Mouse (Mus musculus): ENCODE measurements around the gene Lrrk1. TPM values are rescaled to one million over a fixed set of nuclear protein-coding genes. Genes with fewer than 3 reads are reported as not detected.

The Lrrk1 gene
- polyA plus RNA-seq, 1 experiment from 2014 or later = 5.8 TPM

DNA sequence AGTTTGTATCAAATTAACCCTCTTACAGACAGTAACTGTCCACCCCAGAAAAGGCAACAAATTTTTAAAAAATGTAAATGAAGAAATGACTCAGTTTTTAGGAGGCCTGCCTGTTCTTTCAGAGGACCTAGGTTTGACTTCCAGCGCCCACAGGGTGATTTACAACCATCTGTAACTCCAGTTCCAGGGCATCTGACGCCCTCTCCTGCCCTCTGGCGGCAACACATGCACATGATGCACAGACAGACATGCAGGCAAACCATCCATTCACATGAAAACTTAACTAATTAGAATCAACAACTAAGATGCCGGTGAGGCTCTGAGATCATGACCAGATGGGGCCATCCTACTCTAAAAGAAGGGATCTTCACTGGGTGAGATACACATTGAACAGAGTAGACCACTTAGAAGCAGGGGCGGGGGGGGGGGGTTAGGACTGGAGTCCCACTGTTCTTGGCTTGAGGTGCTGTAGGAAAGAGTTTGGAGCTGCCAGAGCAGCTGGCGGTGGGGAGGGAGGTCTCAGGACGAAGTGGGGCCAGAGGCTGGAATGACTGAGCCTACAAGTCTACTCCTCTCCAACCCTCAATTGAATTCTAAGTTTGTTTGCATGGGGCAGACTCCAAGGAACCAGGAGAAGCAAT is 206.0 kb downstream of the Lrrk1 start:
- DNase-seq (ENCODE audit: low spot score) = no peak
- Histone ChIP-seq H3K9ac (ENCODE audit: low read length) (no peak overlapping the region), H3K9me3 (ENCODE audit: control insufficient read depth, low read length) (no peaks in the 10 kb centered on the region), H3K27me3 (ENCODE audit: control insufficient read depth, insufficient read depth, low read length) (no peaks in the 10 kb centered on the region), H3K4me3 (ENCODE audit: low read depth, low read length) (no peak overlapping the region), H3K27ac (replicated peaks; ENCODE audit: low read depth, low read length) (no peak overlapping the region), H3K4me1 (ENCODE audit: control insufficient read depth, insufficient read depth, low read length) (peaks cover 5% of the 10 kb centered on the region; the same call in 1 of the 2 replicates), H3K4me2 (ENCODE audit: low read depth, severe bottlenecking) (no peak overlapping the region), H3K36me3 (ENCODE audit: control insufficient read depth, insufficient read depth, low read length) (no peaks in the 10 kb centered on the region)
- ATAC-seq (ENCODE audit: insufficient number of reproducible peaks, low FRiP score, low TSS enrichment, low read depth) = no peak
- 83% methylated on average over 7 of the region's 7 CpGs for whole genome bisulfite sequencing

DNA sequence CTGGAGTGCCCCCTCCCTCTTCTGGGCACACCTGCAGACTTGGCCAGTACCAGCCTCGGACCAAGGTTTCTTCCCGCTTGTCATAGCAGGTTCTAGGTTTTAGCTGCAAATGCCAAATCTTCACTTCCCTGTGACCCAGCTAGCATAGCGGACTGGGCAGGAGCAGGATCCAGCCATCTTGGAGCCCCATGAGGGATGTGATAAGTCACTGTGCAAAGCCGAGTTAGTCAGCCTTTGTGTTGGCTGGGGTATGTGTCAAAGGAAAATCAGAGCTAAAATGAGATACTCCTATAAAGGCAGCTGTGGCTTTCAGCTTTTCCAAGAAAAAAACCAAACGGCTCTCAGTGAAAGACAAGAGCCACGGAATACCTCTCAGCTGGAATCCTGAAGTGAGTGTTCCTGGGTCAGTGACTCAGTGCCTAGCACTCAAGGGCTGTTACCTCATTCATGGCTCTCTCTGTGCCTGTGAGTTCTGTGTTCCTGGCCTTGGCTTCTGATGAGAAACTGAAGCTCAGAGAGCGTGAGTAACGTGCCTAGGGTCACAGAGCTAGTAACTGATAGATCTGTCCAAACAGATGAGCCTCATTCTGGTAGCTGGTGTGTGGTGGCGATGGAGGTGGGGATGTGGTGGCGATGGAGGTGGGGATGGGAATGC is 207.3 kb downstream of the Lrrk1 start:
- WGBS = 89% methylated on average over 10 of the region's 10 CpGs
- H3K4me2 ChIP-seq (ENCODE audit: low read depth, severe bottlenecking) = no peak overlapping the region

DNA sequence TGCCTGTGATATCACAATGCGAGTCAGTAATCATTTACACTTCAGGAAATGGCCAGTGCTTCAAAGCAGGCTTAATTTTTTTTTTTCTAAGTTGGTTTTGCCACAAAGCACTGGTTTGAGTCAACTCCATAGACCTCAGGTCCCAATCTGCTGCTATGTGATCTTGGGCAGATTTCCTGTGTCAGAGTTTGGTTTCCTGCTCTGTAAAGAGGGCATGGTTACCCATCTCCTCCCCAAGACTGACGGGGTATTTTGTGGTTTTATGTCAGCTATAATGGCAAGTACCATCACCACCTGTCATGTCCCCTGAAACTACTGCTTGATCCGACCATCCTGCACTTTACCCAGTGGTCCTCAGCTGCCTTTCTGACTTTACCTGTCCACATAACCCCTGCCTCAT is 207.9 kb downstream of the Lrrk1 start:
- H3K4me1 ChIP-seq (ENCODE audit: control insufficient read depth, insufficient read depth, low read length) = peaks cover 5% of the 10 kb centered on the region; the same call in 1 of the 2 replicates
- H3K9ac ChIP-seq (ENCODE audit: low read length) = no peak overlapping the region
- no peak overlapping the region for H3K27ac ChIP-seq (replicated peaks; ENCODE audit: low read depth, low read length)
- no peaks in the 10 kb centered on the region for H3K9me3 ChIP-seq (ENCODE audit: control insufficient read depth, low read length)
- H3K4me3 ChIP-seq (ENCODE audit: low read depth, low read length) = no peak overlapping the region
- no peak for DNase-seq (ENCODE audit: low spot score)
- WGBS = 84% methylated on average over 3 of the region's 3 CpGs
- H3K36me3 ChIP-seq (ENCODE audit: control insufficient read depth, insufficient read depth, low read length) = no peaks in the 10 kb centered on the region; the same call in 1 of the 2 replicates
- ATAC-seq (ENCODE audit: insufficient number of reproducible peaks, low FRiP score, low TSS enrichment, low read depth) = no peak
- no peaks in the 10 kb centered on the region for H3K27me3 ChIP-seq (ENCODE audit: control insufficient read depth, insufficient read depth, low read length)
- H3K4me2 ChIP-seq (ENCODE audit: low read depth, severe bottlenecking) = no peak overlapping the region

More for the DNA sequence above, 207.3 kb downstream of the Lrrk1 start:
- no peak for DNase-seq (ENCODE audit: low spot score)
- H3K9me3 ChIP-seq (ENCODE audit: control insufficient read depth, low read length) = no peaks in the 10 kb centered on the region
- H3K4me1 ChIP-seq (ENCODE audit: control insufficient read depth, insufficient read depth, low read length) = peaks cover 5% of the 10 kb centered on the region; the same call in 1 of the 2 replicates
- no peak overlapping the region for H3K27ac ChIP-seq (replicated peaks; ENCODE audit: low read depth, low read length)
- no peaks in the 10 kb centered on the region; the same call in 1 of the 2 replicates for H3K36me3 ChIP-seq (ENCODE audit: control insufficient read depth, insufficient read depth, low read length)
- no peak overlapping the region for H3K4me3 ChIP-seq (ENCODE audit: low read depth, low read length)
- ATAC-seq (ENCODE audit: insufficient number of reproducible peaks, low FRiP score, low TSS enrichment, low read depth) = no peak
- H3K27me3 ChIP-seq (ENCODE audit: control insufficient read depth, insufficient read depth, low read length) = no peaks in the 10 kb centered on the region
- H3K9ac ChIP-seq (ENCODE audit: low read length) = no peak overlapping the region

DNA sequence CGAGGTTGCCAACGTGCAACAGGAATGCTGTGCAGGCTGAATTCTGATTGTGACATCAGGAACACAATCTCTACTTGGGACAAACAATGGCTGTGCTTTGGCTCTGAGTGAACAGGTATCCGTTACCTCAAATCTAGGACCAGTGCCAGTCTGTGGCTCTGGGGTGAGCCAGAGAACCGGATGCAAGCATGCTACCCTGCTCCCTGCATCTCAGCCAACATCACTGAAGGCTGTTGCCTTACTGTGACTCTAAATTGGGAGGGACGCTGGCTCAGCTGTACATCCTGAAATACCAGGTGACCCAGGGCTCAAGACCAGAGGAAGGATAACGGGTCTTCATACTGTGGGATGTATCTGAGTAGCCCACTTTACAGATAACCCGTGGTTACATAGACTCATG is 208.4 kb downstream of the Lrrk1 start:
- 88% methylated on average over 7 of the region's 7 CpGs for WGBS
- no peak for DNase-seq (ENCODE audit: low spot score)
- Histone ChIP-seq H3K9ac (ENCODE audit: low read length) (no peak overlapping the region), H3K4me3 (ENCODE audit: low read depth, low read length) (no peak overlapping the region), H3K4me1 (ENCODE audit: control insufficient read depth, insufficient read depth, low read length) (peaks cover 5% of the 10 kb centered on the region; the same call in 1 of the 2 replicates), H3K27ac (replicated peaks; ENCODE audit: low read depth, low read length) (no peak overlapping the region), H3K9me3 (ENCODE audit: control insufficient read depth, low read length) (no peaks in the 10 kb centered on the region), H3K27me3 (ENCODE audit: control insufficient read depth, insufficient read depth, low read length) (no peaks in the 10 kb centered on the region), H3K36me3 (ENCODE audit: control insufficient read depth, insufficient read depth, low read length) (no peaks in the 10 kb centered on the region; the same call in 1 of the 2 replicates), H3K4me2 (ENCODE audit: low read depth, severe bottlenecking) (no peak overlapping the region)
- ATAC-seq (ENCODE audit: insufficient number of reproducible peaks, low FRiP score, low TSS enrichment, low read depth) = no peak

DNA sequence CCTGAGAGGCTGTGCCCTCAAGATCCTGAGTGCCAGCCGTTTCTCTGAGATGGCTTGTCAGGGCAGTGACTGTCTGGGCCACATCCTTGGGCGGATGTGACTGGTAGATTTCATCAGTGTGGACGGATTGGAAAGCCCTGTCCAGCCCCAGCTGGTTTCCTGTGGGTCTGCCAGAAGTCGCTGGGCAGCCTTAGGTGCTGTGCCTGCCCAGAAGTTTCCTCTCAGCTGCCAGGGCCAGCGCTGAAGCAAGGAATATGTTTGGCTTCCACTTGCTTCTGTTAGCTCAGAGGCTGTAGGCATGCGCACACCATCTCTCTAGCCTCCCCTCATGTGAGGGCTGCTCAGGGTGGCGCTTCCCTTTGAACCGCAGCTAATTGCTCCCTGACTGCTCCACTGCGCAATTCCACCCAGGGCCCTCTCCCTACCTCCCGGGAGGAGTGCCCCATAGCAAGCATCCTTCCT is 209.0 kb downstream of the Lrrk1 start:
- Histone ChIP-seq H3K27ac (replicated peaks; ENCODE audit: low read depth, low read length) (no peak overlapping the region), H3K27me3 (ENCODE audit: control insufficient read depth, insufficient read depth, low read length) (no peaks in the 10 kb centered on the region), H3K4me2 (ENCODE audit: low read depth, severe bottlenecking) (no peak overlapping the region), H3K9me3 (ENCODE audit: control insufficient read depth, low read length) (no peaks in the 10 kb centered on the region), H3K9ac (ENCODE audit: low read length) (no peak overlapping the region), H3K4me3 (ENCODE audit: low read depth, low read length) (no peak overlapping the region), H3K36me3 (ENCODE audit: control insufficient read depth, insufficient read depth, low read length) (peaks cover 4% of the 10 kb centered on the region), H3K4me1 (ENCODE audit: control insufficient read depth, insufficient read depth, low read length) (peaks cover 5% of the 10 kb centered on the region; the same call in 1 of the 2 replicates)
- ATAC-seq (ENCODE audit: insufficient number of reproducible peaks, low FRiP score, low TSS enrichment, low read depth) (peak; percentile 5; the same call in 1 of the 2 replicates), DNase-seq (ENCODE audit: low spot score) (no peak)
- WGBS = 52% methylated on average over 10 of the region's 10 CpGs

DNA sequence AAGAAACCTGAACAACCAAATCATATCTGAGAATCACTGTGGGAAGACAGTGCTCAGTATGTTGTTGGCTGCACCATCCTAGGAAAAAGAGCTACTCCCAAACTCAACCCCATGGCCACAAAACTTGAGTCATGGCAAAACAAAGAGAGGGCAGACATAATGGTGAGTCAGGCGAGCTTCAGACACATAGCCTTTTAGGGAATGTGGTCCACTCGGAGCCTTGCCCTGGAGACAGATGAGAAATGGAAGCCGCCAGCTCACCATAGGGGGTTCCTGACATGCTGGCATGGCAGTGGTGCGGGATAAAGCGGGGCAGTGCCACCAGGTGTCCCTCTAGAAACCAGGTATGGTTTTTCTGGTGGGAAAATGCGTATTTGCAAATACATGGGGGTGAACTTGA is 210.0 kb downstream of the Lrrk1 start:
- Histone ChIP-seq H3K27ac (replicated peaks; ENCODE audit: low read depth, low read length) (no peak overlapping the region), H3K27me3 (ENCODE audit: control insufficient read depth, insufficient read depth, low read length) (no peaks in the 10 kb centered on the region), H3K4me2 (ENCODE audit: low read depth, severe bottlenecking) (no peak overlapping the region), H3K9me3 (ENCODE audit: control insufficient read depth, low read length) (no peaks in the 10 kb centered on the region), H3K4me1 (ENCODE audit: control insufficient read depth, insufficient read depth, low read length) (no peaks in the 10 kb centered on the region), H3K9ac (ENCODE audit: low read length) (no peak overlapping the region), H3K36me3 (ENCODE audit: control insufficient read depth, insufficient read depth, low read length) (peaks cover 8% of the 10 kb centered on the region), H3K4me3 (ENCODE audit: low read depth, low read length) (no peak overlapping the region)
- no peak for DNase-seq (ENCODE audit: low spot score)
- ATAC-seq (ENCODE audit: insufficient number of reproducible peaks, low FRiP score, low TSS enrichment, low read depth) = no peak
- 85% methylated on average over 6 of the region's 6 CpGs for WGBS

DNA sequence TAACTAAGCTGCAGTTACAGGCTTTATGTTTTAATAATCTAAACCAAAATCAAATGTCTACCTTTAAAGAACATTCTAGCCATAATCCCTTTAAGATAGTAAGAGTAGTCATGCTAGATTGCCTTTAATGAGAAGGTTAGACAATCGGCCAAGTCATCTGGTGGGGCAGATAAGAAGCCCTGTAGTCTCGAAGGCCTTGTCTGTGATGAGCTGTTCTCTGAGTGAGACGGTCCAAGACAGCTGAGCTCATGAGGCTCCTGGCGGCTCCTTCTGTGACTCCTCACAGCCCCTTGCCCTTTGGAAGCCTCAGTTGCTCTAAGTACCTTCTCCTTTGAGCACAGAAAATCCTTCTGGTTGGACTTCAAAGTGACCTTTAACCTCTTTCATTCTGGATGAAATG is 211.2 kb downstream of the Lrrk1 start:
- Histone ChIP-seq H3K4me3 (ENCODE audit: low read depth, low read length) (no peak overlapping the region), H3K9me3 (ENCODE audit: control insufficient read depth, low read length) (no peaks in the 10 kb centered on the region), H3K27me3 (ENCODE audit: control insufficient read depth, insufficient read depth, low read length) (no peaks in the 10 kb centered on the region), H3K27ac (replicated peaks; ENCODE audit: low read depth, low read length) (no peak overlapping the region), H3K36me3 (ENCODE audit: control insufficient read depth, insufficient read depth, low read length) (peaks cover 14% of the 10 kb centered on the region), H3K4me1 (ENCODE audit: control insufficient read depth, insufficient read depth, low read length) (no peaks in the 10 kb centered on the region), H3K9ac (ENCODE audit: low read length) (no peak overlapping the region), H3K4me2 (ENCODE audit: low read depth, severe bottlenecking) (no peak overlapping the region)
- DNase-seq (ENCODE audit: low spot score) (no peak), ATAC-seq (ENCODE audit: insufficient number of reproducible peaks, low FRiP score, low TSS enrichment, low read depth) (no peak)
- WGBS = 74% methylated on average over 4 of the region's 4 CpGs
